Mouse (Mus musculus) neural tube, embryonic 11.5 days (tissue): ENCODE results near the gene Setd2. TPM values are rescaled to one million over a fixed set of nuclear protein-coding genes. Genes with fewer than 3 reads are reported as not detected.
A peak's percentile ranks its signal among the peaks of the same experiment; 100 is the strongest.

Experiments
- ATAC-seq: fragments of 200-750 bp; cut with Nextera tagmentation; 2 replicates; pipeline ENCODE4 v1.8.0; 2017; ENCODE audit warnings: moderate number of reproducible peaks, mild to moderate bottlenecking, moderate TSS enrichment, moderate library complexity; ENCODE audit not compliant: insufficient read depth, low FRiP score, low TSS enrichment
- DNase-seq: peaks from one replicate; pipeline ENCODE4 v3.0.0-alpha.2; 2015; ENCODE audit warnings: low spot score
- H3K27ac ChIP-seq: fragments of 300-500 bp; sonication (generic); 2 replicates; pipeline ENCODE4 v1.5.1; 2014; ENCODE audit warnings: low read depth, mild to moderate bottlenecking, low read length
- H3K27me3 ChIP-seq: fragments of 300-500 bp; sonication (generic); 2 replicates; pipeline ENCODE4 v1.6.1; 2014; ENCODE audit warnings: mild to moderate bottlenecking, low read length, mixed read lengths; ENCODE audit not compliant: control insufficient read depth, insufficient read depth
- H3K36me3 ChIP-seq: fragments of 300-500 bp; sonication (generic); 2 replicates; pipeline ENCODE4 v1.6.1; 2014; ENCODE audit warnings: mild to moderate bottlenecking, low read length, moderate library complexity, mixed read lengths; ENCODE audit not compliant: control insufficient read depth, insufficient read depth
- H3K4me1 ChIP-seq: fragments of 300-500 bp; sonication (generic); 2 replicates; pipeline ENCODE4 v1.6.1; 2014; ENCODE audit warnings: low read length, mixed read lengths; ENCODE audit not compliant: control insufficient read depth, insufficient read depth
- H3K4me2 ChIP-seq: fragments of 300-500 bp; sonication (generic); 2 replicates; pipeline ENCODE4 v1.6.1; 2014; ENCODE audit warnings: low read depth, mild to moderate bottlenecking, moderate library complexity
- H3K4me3 ChIP-seq: fragments of 300-500 bp; sonication (generic); 2 replicates; pipeline ENCODE4 v1.5.1; 2014; ENCODE audit warnings: low read depth, low read length
- H3K9ac ChIP-seq: fragments of 300-500 bp; sonication (generic); 2 replicates; pipeline ENCODE4 v1.6.1; 2014; ENCODE audit warnings: mild to moderate bottlenecking, low read length
- H3K9me3 ChIP-seq: fragments of 300-500 bp; sonication (generic); 2 replicates; pipeline ENCODE4 v1.6.1; 2016; ENCODE audit warnings: low read length; ENCODE audit not compliant: control insufficient read depth
- WGBS: fragments of 180-500 bp; shearing (Covaris S2); extraction: QIAGEN DNeasy Blood & Tissue Kit; methylation state at CpG from one replicate; pipeline ENCODE4 v1.1.7; 2014; 5-methylcytosine and 5-hydroxymethylcytosine counted together
- polyA plus RNA-seq: library from polyadenylated mRNA; unstranded; fragments of >200 nt; fragmentation: Nextera tagmentation; extraction: Ambion mirVana; gene quantifications from 2 replicates; pipeline ENCODE4 v1.2.1, GENCODE M21; 2014

Gene Setd2
- polyA plus RNA-seq, 1 experiment from 2014 or later, result 45.0 TPM

DNA sequence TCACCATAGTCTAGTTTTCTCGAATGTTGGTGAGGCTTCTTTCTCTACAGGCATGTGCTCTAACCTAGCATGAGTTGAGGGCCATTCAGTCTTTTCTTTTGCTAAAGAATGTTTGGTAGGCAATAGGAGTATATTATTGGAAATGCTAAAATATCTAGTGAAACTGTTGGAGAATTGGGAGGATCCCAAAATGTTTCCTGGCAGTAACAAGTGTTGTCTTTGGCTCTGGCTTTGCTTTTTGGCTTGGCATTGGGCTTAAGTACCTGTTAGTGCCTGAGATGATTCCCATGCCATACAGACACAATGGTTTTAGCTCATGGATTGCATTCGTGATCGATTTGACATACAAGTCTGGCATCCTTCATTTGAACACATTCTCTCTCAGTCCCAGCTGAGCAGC is 79.1 kb downstream of the Setd2 start:
- 89% methylated on average over 3 of the region's 3 CpGs for WGBS
- DNase-seq (no peak), ATAC-seq (no peak)
- no peaks in the 10 kb centered on the region for H3K4me1 ChIP-seq
- H3K27ac ChIP-seq, result no peak overlapping the region
- no peak overlapping the region for H3K4me2 ChIP-seq
- H3K36me3 ChIP-seq, result peaks cover 9% of the 10 kb centered on the region
- H3K9me3 ChIP-seq, result no peaks in the 10 kb centered on the region
- H3K9ac ChIP-seq, result no peak overlapping the region
- H3K4me3 ChIP-seq, result no peak overlapping the region
- H3K27me3 ChIP-seq, result no peaks in the 10 kb centered on the region

DNA sequence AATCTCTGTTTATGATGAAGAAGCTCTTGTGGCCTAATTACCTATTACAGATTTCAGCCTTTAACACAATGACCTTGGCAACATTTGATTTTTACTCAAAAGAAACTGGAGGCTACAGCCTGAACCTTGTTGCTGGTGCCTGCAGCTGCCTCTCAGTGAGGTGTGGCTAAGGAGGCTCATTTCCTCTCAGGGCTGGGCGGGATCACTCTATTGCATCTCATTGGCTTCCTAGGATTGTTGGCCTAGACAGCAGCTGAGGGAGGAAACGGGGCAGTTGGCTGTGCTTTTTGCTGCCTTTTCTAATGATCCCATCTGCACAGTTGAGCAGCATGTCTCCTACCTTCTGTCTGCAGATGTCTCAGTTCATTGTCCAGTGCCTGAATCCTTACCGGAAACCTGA is 84.7 kb downstream of the Setd2 start:
- WGBS, result 81% methylated on average over 3 of the region's 3 CpGs
- DNase-seq (no peak), ATAC-seq (no peak)
- no peak overlapping the region for H3K4me2 ChIP-seq
- no peak overlapping the region for H3K27ac ChIP-seq
- no peak overlapping the region for H3K9ac ChIP-seq
- no peaks in the 10 kb centered on the region for H3K9me3 ChIP-seq
- H3K4me1 ChIP-seq, result no peaks in the 10 kb centered on the region
- H3K36me3 ChIP-seq, result peaks cover 16% of the 10 kb centered on the region
- H3K27me3 ChIP-seq, result no peaks in the 10 kb centered on the region
- no peak overlapping the region for H3K4me3 ChIP-seq

DNA sequence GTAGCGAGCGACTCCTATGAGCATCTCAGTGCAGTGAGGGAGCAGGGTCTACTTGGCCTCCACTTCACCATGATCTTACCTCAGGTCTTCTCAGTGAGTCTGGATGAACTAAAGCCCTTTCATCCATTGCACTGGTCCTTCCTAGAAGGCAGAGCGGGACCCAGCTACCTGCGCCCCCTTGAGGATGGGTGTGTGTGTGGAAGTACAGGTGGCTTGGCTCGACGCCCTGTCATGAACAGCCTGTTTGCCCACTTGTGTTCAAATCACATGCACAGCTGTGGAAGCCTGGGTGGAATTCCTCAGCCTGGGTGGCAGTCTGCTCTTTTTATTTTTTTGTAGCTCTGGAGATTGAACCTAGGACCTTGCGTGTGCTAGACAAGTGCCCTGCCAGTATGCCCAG is 87.8 kb downstream of the Setd2 start:
- H3K9ac ChIP-seq, result no peak overlapping the region
- ATAC-seq (no peak), DNase-seq (no peak)
- H3K9me3 ChIP-seq, result no peaks in the 10 kb centered on the region
- no peak overlapping the region for H3K4me2 ChIP-seq
- no peak overlapping the region for H3K27ac ChIP-seq
- H3K27me3 ChIP-seq, result no peaks in the 10 kb centered on the region
- no peak overlapping the region for H3K4me3 ChIP-seq
- H3K4me1 ChIP-seq, result peaks cover 9% of the 10 kb centered on the region; the same call in 1 of the 2 replicates
- H3K36me3 ChIP-seq, result peaks cover 19% of the 10 kb centered on the region
- 94% methylated on average over 7 of the region's 7 CpGs for WGBS

DNA sequence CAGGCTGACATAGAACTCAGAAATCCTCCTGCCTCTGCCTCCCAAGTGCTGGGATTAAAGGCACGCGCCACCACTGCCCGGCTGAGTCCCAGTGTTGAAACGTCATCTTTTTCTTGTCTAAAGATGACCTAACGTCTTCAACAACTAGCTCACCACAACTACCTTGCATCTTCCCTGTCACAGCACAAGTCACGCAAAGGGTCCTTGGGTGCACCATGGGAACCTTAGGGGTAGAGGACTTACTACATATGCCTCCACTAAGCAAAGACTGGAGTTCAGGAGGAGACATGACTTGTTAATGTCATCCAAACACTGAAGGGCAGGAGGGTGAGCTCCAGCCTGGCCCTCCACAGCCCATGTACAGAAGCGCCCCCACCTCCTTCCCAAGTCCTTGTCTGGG is 88.3 kb downstream of the Setd2 start:
- no peak for ATAC-seq
- no peak overlapping the region for H3K9ac ChIP-seq
- H3K9me3 ChIP-seq, result no peaks in the 10 kb centered on the region
- no peak for DNase-seq
- no peak overlapping the region for H3K4me2 ChIP-seq
- H3K27ac ChIP-seq, result no peak overlapping the region
- H3K36me3 ChIP-seq, result peaks cover 14% of the 10 kb centered on the region
- WGBS, result 95% methylated on average over 7 of the region's 7 CpGs
- H3K4me3 ChIP-seq, result no peak overlapping the region
- H3K27me3 ChIP-seq, result no peaks in the 10 kb centered on the region
- H3K4me1 ChIP-seq, result peaks cover 9% of the 10 kb centered on the region; the same call in 1 of the 2 replicates

DNA sequence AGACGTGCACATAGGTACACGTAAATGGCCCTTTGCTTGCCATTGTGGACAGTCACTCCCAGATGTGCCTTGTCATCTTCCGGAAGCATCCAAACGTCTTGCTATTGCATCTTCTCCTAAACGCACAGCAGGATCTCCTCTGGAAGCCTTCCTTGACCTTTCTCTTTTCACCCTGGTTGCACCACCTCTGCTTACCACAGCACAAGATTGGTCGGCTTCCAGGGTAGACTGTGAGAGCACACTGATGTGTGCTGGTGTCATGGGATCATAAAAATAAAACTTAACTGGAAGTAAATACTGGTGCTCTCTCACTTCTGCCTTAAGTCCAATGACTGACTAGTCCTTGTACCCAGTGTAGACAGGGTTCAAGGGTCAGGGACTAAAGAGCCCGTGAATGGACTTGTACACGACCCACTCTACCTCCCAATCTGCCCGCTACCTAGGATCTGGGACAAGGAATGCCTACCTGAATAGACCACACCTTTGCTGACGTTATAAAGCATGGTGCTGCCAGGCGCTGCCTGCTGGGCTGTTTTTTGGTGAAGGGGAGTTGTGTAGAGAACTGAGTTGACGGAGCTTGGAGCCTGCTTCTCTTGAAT is 90.3 kb downstream of the Setd2 start:
- no peak overlapping the region for H3K27ac ChIP-seq
- no peak overlapping the region for H3K4me3 ChIP-seq
- no peak overlapping the region for H3K9ac ChIP-seq
- ATAC-seq (no peak), DNase-seq (no peak)
- H3K4me1 ChIP-seq, result peaks cover 9% of the 10 kb centered on the region; the same call in 1 of the 2 replicates
- no peak overlapping the region; the same call in 1 of the 2 replicates for H3K4me2 ChIP-seq
- H3K27me3 ChIP-seq, result no peaks in the 10 kb centered on the region
- whole genome bisulfite sequencing, result 90% methylated on average over 12 of the region's 12 CpGs
- H3K9me3 ChIP-seq, result no peaks in the 10 kb centered on the region
- peaks cover 11% of the 10 kb centered on the region for H3K36me3 ChIP-seq

DNA sequence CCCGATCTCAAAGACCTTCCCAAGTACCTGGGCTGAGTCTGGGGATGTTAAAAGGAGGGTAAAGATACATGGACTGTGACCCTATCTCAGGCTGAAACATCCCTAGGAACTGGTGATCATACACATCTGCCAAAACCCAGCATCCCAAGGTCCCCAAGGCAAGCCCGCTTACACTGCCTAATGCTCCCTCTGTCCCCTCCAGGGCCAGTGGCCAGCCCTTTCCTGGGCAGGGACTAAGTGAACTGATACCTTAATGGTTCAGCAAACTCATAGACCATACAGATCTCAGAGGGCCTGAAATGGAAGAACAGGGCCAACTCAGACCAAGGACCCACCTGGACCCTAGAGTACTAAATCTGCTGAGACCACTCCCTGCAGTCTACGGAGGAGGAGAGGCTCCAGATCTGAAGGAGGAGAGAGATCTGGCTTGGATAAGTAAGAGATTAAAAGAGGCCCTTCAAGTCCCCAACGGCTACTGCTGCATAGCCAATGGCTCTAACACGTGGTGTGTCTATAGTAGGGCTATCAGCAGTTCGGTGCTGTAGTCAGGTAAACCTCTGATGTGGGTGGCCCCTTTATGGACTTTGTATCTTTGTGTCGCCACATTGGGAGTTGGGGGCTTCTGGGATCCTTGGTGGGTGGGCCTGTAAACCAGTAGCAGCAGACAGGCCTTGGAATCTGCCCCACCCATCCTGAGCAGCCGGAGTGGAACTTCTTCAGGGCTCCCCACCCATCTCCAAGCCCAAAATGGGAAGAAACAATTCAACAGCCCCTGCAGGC is 91.2 kb downstream of the Setd2 start:
- peak overlapping the region; percentile 51 for H3K4me3 ChIP-seq
- H3K4me1 ChIP-seq, result peaks cover 9% of the 10 kb centered on the region; the same call in 1 of the 2 replicates
- no peaks in the 10 kb centered on the region for H3K9me3 ChIP-seq
- ATAC-seq, result no peak
- H3K27me3 ChIP-seq, result no peaks in the 10 kb centered on the region
- no peak for DNase-seq
- WGBS, result 43% methylated on average over 8 of the region's 8 CpGs
- peak overlapping the region; percentile 77 for H3K9ac ChIP-seq
- H3K36me3 ChIP-seq, result peaks cover 8% of the 10 kb centered on the region
- peak overlapping the region; percentile 100 for H3K4me2 ChIP-seq
- peak overlapping the region; percentile 69 for H3K27ac ChIP-seq

DNA sequence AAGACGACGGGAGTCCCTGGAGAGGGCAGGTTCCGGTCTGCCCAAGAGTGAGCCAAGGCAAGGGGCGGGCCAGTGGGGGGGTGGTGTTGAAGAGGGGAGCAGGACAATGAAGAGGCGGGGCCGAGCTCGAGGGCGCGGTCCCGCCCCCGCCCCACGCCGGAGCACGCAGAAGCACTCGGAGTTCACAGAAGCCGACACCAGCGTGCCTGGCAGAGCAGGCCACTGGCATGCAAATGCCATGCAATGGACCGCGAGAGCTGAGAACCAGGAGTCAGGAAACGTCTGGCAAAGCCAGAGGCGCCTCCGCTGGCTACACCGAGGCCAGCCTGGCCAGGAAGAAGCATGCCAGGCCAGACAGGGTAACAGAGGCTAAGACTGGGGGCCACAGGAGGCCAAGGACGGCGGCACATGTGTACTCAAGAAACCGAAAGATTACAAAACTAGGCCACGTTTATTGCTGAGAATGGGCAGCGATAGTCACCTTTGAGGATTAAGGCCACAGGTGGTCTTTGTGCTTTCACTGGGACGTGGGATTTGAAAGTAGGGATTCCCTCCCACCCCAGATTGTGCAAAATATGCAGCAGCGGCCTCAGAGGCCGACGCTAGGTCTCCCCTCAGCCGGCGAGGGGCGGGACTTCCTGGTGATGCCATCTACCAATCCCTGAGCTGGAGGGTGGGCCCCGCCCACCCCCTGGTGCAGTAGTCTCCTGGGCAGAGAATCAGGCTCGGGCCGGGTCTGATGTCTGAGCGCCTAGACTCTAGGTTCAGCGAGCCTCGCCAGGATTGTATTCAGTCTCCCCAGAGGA is 92.2 kb downstream of the Setd2 start, which contains the start of gene Nradd:
Nradd (minus strand) TSS at position 92 of the 806 bp plus-strand sequence.
- H3K4me3 ChIP-seq, result peak within 1 kb of the TSS; percentile 51
- DNase-seq (peak; percentile 95), ATAC-seq (peak; percentile 95)
- WGBS, result under 1% methylated on average over 41 of the region's 41 CpGs
- peak within 1 kb of the TSS; percentile 100 for H3K4me2 ChIP-seq
- peak within 1 kb of the TSS; percentile 69 for H3K27ac ChIP-seq
- H3K27me3 ChIP-seq, result no peaks in the 10 kb centered on the region
- no peaks in the 10 kb centered on the region for H3K9me3 ChIP-seq
- H3K4me1 ChIP-seq, result peaks cover 9% of the 10 kb centered on the region; the same call in 1 of the 2 replicates
- peak within 1 kb of the TSS; percentile 77 for H3K9ac ChIP-seq
- peaks cover 5% of the 10 kb centered on the region for H3K36me3 ChIP-seq

DNA sequence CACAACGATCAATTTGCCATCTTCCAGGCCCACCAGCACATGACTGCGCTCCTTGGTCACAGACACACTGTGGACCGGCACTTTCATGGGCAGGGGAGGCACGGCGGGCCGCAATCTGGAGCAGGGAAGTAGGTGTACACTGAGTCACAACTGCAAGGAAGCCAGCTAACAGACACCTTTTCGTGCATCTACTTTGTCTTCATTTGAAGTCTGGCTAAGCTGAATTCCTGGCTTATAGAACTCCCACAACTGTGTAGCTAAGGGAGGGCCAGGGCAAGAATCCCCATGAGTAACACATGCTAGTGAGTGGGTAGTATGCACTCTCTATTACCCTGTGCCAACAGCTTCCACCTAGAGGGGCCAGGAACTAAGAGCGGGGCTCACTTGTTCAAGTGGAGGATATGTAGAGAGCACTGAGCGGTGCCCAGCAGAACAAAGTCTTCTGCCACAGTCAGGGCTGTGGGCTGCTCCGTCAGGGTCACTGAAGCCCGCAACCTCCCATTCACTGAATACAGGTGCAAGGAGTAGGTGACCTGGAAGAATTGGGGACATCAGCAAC is 93.0 kb downstream of the Setd2 start:
- no peaks in the 10 kb centered on the region for H3K27me3 ChIP-seq
- H3K9ac ChIP-seq, result peak overlapping the region; percentile 77
- H3K4me2 ChIP-seq, result peak overlapping the region; percentile 100
- peaks cover 5% of the 10 kb centered on the region for H3K36me3 ChIP-seq
- H3K9me3 ChIP-seq, result no peaks in the 10 kb centered on the region
- no peak for DNase-seq
- ATAC-seq, result no peak
- WGBS, result 69% methylated on average over 11 of the region's 11 CpGs
- peak overlapping the region; percentile 60; the same call in 1 of the 2 replicates for H3K27ac ChIP-seq
- peak overlapping the region; percentile 51 for H3K4me3 ChIP-seq
- peaks cover 9% of the 10 kb centered on the region; the same call in 1 of the 2 replicates for H3K4me1 ChIP-seq
